Mouse (Mus musculus) kidney, adult 2 months (tissue): ENCODE measurements around the gene Slamf9.

ENCODE experiments used
- CTCF ChIP-seq: fragments of 200-500 bp; conservative IDR thresholded peaks from 2 replicates; pipeline ENCODE4 v1.5.1; 2011; ENCODE audit warnings: low read depth, mild to moderate bottlenecking, control low read depth, low read length, moderate library complexity, mixed read lengths; ENCODE audit not compliant: insufficient read depth, insufficient read length
- POLR2A ChIP-seq: fragments of 200-500 bp; IDR thresholded peaks from one replicate; pipeline ENCODE4 v1.6.1; 2011; ENCODE audit warnings: low read depth, low read length, control low read depth

DNA sequence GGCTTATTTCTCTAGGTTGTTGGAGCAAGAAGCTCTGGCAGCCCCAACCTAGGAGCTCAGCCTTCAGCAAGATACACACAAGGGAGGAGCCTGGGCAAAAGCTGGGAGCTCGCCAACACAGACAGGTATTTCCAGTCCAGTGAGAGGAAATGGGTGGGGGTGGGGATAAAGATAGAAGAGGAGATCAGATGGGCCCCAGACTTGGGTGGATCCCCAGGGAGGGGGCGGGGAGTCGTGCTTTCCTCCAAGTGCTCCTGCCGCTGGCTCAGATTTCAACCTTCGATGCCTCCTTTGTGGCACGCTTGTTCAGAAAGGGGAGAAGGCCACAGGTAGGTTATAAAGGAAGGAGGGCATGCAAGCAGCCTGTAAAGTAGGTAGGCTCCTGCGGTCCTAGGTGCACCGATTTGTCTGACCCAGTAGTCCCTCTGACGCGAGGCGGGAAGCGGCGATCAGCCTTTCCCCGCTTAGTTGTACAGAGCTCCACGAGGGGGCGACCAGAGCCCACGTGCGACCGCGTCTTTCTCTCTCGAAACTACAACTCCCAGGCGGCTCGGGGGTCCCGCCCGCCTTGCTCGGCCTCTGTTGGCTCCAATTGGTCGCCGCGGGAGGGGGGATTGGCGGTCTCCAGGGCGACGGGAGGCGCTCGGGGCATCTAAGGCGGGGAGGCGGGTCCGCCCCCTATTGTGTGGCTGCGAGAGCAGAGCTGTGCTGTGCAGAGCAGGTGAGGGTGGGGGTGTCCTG, 6.6 kb downstream of the Slamf9 start, which contains the start of gene Igsf9:
- no peak for TF ChIP-seq POLR2A
- TF ChIP-seq CTCF = peak; percentile 52; the same call in 1 of the 2 replicates
